Mouse (Mus musculus) embryonic facial prominence, embryonic 11.5 days (tissue): Measurements from ENCODE around the gene Gpr1. TPM values are rescaled to one million over a fixed set of nuclear protein-coding genes. Genes with fewer than 3 reads are reported as not detected.

Experiments used
- microRNA-seq: library from miRNA; unstranded; fragments of <30 nt; microRNA quantifications from one replicate; pipeline ENCODE4, GENCODE M21; 2016; ENCODE audit warnings: borderline number of aligned reads
- polyA plus RNA-seq: library from polyadenylated mRNA; unstranded; fragments of >200 nt; fragmentation: Nextera tagmentation; extraction: Ambion mirVana; gene quantifications from 2 replicates; pipeline ENCODE4 v1.2.1, GENCODE M21; 2014

Gpr1 gene
- polyA plus RNA-seq, 1 experiment from 2014 or later, result 0.17 TPM

Small RNAs within 50 kb of the gene (microRNA-seq; reads per million reads assigned to microRNA genes)
- gene Gm24557, result not detected
- gene Gm27512, result not detected

Other genes starting within 250 kb of the Gpr1 start
- 7.9 and 8.9 TPM in 2 replicates for gene Ino80d, start 99.9 kb downstream of the Gpr1 start, polyA plus RNA-seq
- 611 and 644 TPM in 2 replicates for gene Eef1b2, start 37.7 kb downstream of the Gpr1 start, polyA plus RNA-seq
- 160 and 162 TPM in 2 replicates for gene Ndufs1, start 37.7 kb downstream of the Gpr1 start, polyA plus RNA-seq
- gene Zdbf2, start 58.7 kb upstream of the Gpr1 start, polyA plus RNA-seq, result 12.4 and 13.1 TPM in 2 replicates
- gene Adam23, start 231.3 kb upstream of the Gpr1 start, polyA plus RNA-seq, result 5.9 and 7.6 TPM in 2 replicates